24 mouse cellular contexts compared by ENCODE assay signal in genomic region chr1:91820531-91820930, GRCm38 (mm10). TPM values are rescaled to one million over a fixed set of nuclear protein-coding genes. Genes with fewer than 3 reads are reported as not detected.
A peak's percentile ranks its signal among the peaks of the same experiment; 100 is the strongest.
DNase-seq lines count a peak whose midpoint lies in the region; ATAC-seq lines count a peak whose summit lies in the region.
"Had no signal": no experiment of that assay in that cellular context is flagged by ENCODE, and none has a peak within 500 bp of the region (broad histone marks: within the 10 kb centered on the region; RNA-seq: fewer than 3 reads in every experiment).

No protein-coding gene starts in this region.

- WGBS in midbrain, embryonic 14.5 days = 61% methylated on average over 10 of the region's 10 CpGs
- 58% methylated on average over 10 of the region's 10 CpGs for WGBS in midbrain, embryonic 15.5 days

- H3K4me2 ChIP-seq in midbrain, embryonic 14.5 days (ENCODE audit: low read length) = no peak overlapping the region
- H3K4me2 ChIP-seq in midbrain, embryonic 15.5 days = no peak overlapping the region
- H3K4me2 ChIP-seq: embryonic facial prominence, embryonic 15.5 days; heart, embryonic 13.5 days; hindbrain, embryonic 13.5 days; intestine, embryonic 15.5 days had no signal

- H3K9me3 ChIP-seq in midbrain, embryonic 14.5 days (ENCODE audit: control insufficient read depth, low read length) = no peaks in the 10 kb centered on the region
- H3K9me3 ChIP-seq in midbrain, embryonic 15.5 days = no peaks in the 10 kb centered on the region
- H3K9me3 ChIP-seq: embryonic facial prominence, embryonic 15.5 days; forebrain, embryonic 10.5 days; G1E; heart, embryonic 13.5 days; hindbrain, embryonic 13.5 days; intestine, embryonic 15.5 days had no signal

- H3K36me3 ChIP-seq in midbrain, embryonic 14.5 days (ENCODE audit: control insufficient read depth, insufficient read depth, low read length) = no peaks in the 10 kb centered on the region
- H3K36me3 ChIP-seq in midbrain, embryonic 15.5 days (replicated peaks) = no peaks in the 10 kb centered on the region
- H3K36me3 ChIP-seq: embryonic facial prominence, embryonic 15.5 days; forebrain, embryonic 10.5 days; G1E; heart, embryonic 13.5 days; hindbrain, embryonic 13.5 days; intestine, embryonic 15.5 days had no signal

- no peak overlapping the region for H3K27ac ChIP-seq in midbrain, embryonic 14.5 days (replicated peaks; ENCODE audit: low read depth, low read length)
- no peak overlapping the region for H3K27ac ChIP-seq in midbrain, embryonic 15.5 days
- H3K27ac ChIP-seq: embryonic facial prominence, embryonic 15.5 days; forebrain, embryonic 10.5 days; heart, embryonic 13.5 days; hindbrain, embryonic 13.5 days; intestine, embryonic 15.5 days had no signal

- 0 out of 2 replicates have a peak, but pooled peaks cover 2% of the 10 kb centered on the region for H3K4me1 ChIP-seq in midbrain, embryonic 14.5 days (ENCODE audit: control insufficient read depth, insufficient read depth, low read length)
- H3K4me1 ChIP-seq in midbrain, embryonic 15.5 days = peaks cover 5% of the 10 kb centered on the region; the same call in 1 of the 2 replicates

- no peak for ATAC-seq in midbrain, embryonic 14.5 days (ENCODE audit: low FRiP score, low TSS enrichment)
- ATAC-seq in midbrain, embryonic 15.5 days (replicated peaks) = no peak
- ATAC-seq: CD4-positive, CD25-positive, alpha-beta regulatory T cell, adult 4 months; forebrain, embryonic 16.5 days; intestine, embryonic 15.5 days had no signal

- H3K9ac ChIP-seq in midbrain, embryonic 14.5 days (replicated peaks; ENCODE audit: low read length) = no peak overlapping the region
- H3K9ac ChIP-seq in midbrain, embryonic 15.5 days = no peak overlapping the region
- H3K9ac ChIP-seq: embryonic facial prominence, embryonic 15.5 days; heart, embryonic 13.5 days; hindbrain, embryonic 13.5 days; intestine, embryonic 15.5 days had no signal

- no peaks in the 10 kb centered on the region for H3K27me3 ChIP-seq in midbrain, embryonic 14.5 days (ENCODE audit: control insufficient read depth, insufficient read depth, low read length)
- no peaks in the 10 kb centered on the region for H3K27me3 ChIP-seq in midbrain, embryonic 15.5 days (replicated peaks)
- H3K27me3 ChIP-seq: embryonic facial prominence, embryonic 15.5 days; heart, embryonic 13.5 days; hindbrain, embryonic 13.5 days; intestine, embryonic 15.5 days had no signal

- DNase-seq in cerebellum, postnatal 10 days = peak; percentile 46 to 53
- DNase-seq in cerebellum, adult 9-10 months = no peak
- DNase-seq in gastrocnemius, postnatal 10 days = peak; percentile 20
- no peak for DNase-seq in gastrocnemius, adult 8-10 months (ENCODE audit: low spot score in 2 of 2)
- DNase-seq in midbrain, embryonic 14.5 days = peak; percentile 61
- DNase-seq in NIH3T3 (ENCODE audit: low read depth) = peak; percentile 34
- no peak for DNase-seq in frontal cortex, postnatal 14 days (ENCODE audit: low spot score in 2 of 2)
- DNase-seq: adrenal gland, postnatal 10 days; B cell, adult 2 months; cerebellum, adult 18-20 months; cerebellum, postnatal 25 days; gastrocnemius, postnatal 36 days; heart, adult 11 months; heart, postnatal 36 days had no signal

- no peak overlapping the region for H3K4me3 ChIP-seq in midbrain, embryonic 14.5 days (replicated peaks; ENCODE audit: low read depth, low read length)
- no peak overlapping the region for H3K4me3 ChIP-seq in midbrain, embryonic 15.5 days
- H3K4me3 ChIP-seq: embryonic facial prominence, embryonic 15.5 days; erythroblast, embryonic 14.5 days; forebrain, embryonic 10.5 days; heart, embryonic 13.5 days; hindbrain, embryonic 13.5 days; intestine, embryonic 15.5 days had no signal

RNA-seq across cellular contexts. Expression of gene Twist2, which starts 19.3 kb away (rescaled TPM):
- total RNA-seq in gastrocnemius, postnatal 10 days (2021) = 1 to 10 TPM; 3.0 to 4.0 TPM
- 1 to 10 TPM in 2 of 4 experiments, under 1 TPM in 2; 0.65 to 1.3 (median 0.93) TPM for total RNA-seq in gastrocnemius, adult 8-10 months (2022)
- 1.4 and 1.6 TPM in 2 replicates for polyA plus RNA-seq in midbrain, embryonic 14.5 days (2014; fragmentation: Nextera tagmentation; extraction: Ambion mirVana)
- polyA plus RNA-seq in midbrain, embryonic 15.5 days (2015; fragmentation: Nextera tagmentation; extraction: Ambion mirVana) = 2.1 and 2.4 TPM in 2 replicates
- polyA plus RNA-seq: CD4-positive, CD25-positive, alpha-beta regulatory T cell, adult 4 months; erythroblast, embryonic 14.5 days; G1E had no signal

Comparison
In these comparisons a context has a peak if more than half of its experiments do, and no peak if none do; other contexts are left out.
1. DNase-seq: peak in cerebellum, postnatal 10 days (2 of 2), gastrocnemius, postnatal 10 days (single experiment), midbrain, embryonic 14.5 days (single experiment) and NIH3T3 (single experiment); none in cerebellum, adult 9-10 months (single experiment), gastrocnemius, adult 8-10 months (0 of 2) and frontal cortex, postnatal 14 days (0 of 2).